Mouse (Mus musculus) cerebellum, adult 11 months (tissue): ENCODE measurements around the gene Sfi1.
"Not testable (repeated sequence)": the region's sequence is repeated elsewhere in the genome, so short reads cannot be mapped to it uniquely, and the experiment has no call there.

Experiments used
- DNase-seq: peaks from one replicate; pipeline ENCODE4 v3.0.0; 2022

Gene Sfi1

DNA sequence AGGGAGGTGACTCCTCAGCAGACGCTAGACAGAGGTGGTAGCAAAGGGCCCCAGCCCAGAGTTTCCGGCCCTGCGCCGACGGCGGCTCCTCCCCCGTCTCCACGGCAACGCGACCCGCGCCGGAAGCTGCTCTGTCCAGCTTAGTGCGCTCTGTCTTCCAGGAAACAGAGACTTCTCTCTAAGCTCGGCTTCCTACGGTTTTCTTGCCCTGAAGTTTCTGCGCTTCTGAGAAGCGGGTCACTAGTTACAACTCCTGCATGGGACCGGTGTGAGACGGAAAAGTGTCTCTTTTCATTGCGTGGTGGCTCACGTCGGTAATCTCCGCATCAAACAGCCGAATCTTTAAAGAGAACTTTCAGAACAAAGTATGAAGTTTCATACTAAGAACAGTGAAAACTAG, at the start of gene Sfi1:
Sfi1 (minus strand) TSS at position 101 of the 400 bp plus-strand sequence.
- no peak for DNase-seq

DNA sequence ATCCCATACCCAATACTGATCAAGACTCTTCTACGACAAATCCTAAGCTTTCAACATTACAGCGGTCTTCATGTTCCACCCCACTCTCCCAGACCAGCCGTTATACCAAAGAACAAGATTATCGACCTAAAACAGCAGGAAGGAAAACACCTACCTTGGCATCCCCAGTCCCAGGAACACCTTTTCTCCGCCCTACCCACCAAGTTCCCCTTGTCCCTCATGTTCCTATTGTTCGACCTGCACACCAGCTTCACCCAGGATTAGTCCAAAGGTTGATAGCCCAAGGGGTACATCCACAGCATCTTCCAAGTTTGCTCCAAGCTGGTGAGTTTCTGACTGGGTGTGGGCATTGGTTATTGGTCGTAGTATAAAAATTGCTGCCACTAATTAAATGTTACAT, 49.1 kb upstream of the Sfi1 start:
- DNase-seq = no peak

- no peak for DNase-seq
Observed at GRCm38 (mm10) chr11:3235277-3235676, 42.0 kb upstream of the Sfi1 start.

GRCm38 (mm10) chr11:3233704-3234103, 40.4 kb upstream of the Sfi1 start:
- DNase-seq = no peak

GRCm38 (mm10) chr11:3232248-3232647, 39.0 kb upstream of the Sfi1 start:
- DNase-seq = no peak

DNA sequence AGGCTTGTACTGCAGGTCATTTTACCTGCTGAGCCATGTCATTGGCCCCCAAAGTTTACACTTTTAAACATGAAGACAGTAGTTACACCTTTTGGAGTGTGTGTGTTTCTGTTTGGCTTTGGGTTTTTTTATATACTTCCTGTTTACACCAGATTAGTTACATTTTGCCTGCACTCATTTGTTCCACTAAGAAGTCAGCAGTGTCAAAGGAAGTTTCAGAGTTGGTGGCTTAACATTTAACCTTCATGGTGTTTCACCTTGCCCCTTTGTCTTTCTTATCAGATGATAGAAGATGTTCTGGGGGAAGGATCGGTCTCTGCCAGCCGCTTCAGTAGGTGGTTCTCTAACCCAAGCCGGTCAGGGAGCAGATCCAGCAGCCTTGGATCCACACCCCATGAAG, 33.9 kb upstream of the Sfi1 start:
- DNase-seq = no peak

GRCm38 (mm10) chr11:3223105-3223504, 29.8 kb upstream of the Sfi1 start:
- DNase-seq = no peak

GRCm38 (mm10) chr11:3212526-3212925, 19.3 kb upstream of the Sfi1 start:
- DNase-seq = no peak

DNA sequence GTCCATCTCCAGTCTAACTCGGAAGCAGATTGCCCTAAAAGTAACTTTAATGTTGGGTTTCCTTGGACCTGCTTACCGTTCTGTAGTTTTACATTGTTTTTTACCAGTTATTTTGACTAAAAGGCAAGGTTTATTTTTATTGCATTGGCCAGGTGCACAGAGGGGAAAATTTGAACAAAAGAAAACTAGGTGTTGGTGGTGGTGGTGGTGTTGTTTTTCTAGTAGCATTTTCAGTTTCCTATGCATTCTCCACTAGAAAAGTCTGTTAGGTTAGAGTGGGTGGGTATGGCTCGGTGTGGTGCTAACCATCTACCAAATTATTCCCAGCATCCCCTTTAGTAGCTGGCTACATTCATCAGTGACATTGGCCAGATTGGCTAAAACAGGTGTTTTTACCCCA, 13.5 kb upstream of the Sfi1 start:
- DNase-seq = no peak

DNA sequence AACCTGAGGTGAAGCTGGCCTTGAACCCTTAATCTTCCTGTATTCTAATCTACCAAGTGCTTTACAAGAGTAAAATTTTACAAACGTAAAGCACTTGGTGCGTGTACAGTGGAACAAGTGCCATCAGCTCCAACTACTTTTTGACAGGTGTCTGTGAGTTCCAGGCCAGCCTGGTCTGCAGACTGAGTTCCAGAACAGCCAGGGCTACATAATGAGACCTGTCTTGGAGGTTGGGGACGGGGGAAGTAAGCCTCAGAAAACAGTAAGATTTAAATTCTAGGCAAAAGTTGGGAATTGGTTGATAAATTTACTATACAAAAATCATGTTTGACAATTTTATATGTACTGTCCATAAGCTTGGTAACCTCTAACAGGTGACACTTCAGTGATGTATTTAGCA, 11.9 kb upstream of the Sfi1 start:
- no peak for DNase-seq

GRCm38 (mm10) chr11:3203771-3204170, 10.5 kb upstream of the Sfi1 start:
- no peak for DNase-seq

DNA sequence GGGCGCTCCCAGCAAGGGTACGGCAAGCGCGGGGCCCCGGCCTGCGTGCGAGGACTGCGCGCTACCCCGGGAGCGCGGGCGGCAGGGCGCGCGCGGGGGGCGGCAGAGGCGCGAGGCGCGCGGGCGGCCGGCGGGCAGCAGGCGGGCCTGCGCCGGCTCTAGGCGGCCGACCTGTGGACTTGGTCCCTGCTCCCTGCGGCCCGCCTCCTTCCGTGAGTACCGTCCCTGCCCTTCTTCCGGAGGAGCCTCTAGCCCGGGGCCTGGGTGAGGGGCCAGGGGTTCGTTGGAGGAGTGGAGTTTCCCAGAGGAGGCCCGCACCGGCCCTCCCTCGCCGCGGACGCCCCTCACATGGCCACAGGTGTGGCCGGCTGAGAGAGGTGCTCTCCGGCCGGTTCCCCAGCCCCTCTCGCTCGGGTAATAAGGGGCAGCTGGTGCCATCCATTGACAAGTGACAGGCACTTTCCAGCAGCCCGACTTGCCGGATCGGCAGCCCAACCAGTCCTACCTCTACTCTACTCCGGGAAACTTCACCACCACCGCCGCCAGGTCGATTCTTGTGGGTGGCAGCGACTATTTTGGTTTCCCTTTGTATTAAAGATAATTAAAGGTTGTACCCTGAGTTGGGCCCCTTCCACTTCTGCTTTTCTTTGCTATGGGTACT, 9.6 kb upstream of the Sfi1 start:
- peak; percentile 61 for DNase-seq

- peak; percentile 91 for DNase-seq
Observed at GRCm38 (mm10) chr11:3202231-3202701, 9.0 kb upstream of the Sfi1 start, which contains the start of gene Eif4enif1. Eif4enif1 (plus strand) TSS chr11:3202392.

DNA sequence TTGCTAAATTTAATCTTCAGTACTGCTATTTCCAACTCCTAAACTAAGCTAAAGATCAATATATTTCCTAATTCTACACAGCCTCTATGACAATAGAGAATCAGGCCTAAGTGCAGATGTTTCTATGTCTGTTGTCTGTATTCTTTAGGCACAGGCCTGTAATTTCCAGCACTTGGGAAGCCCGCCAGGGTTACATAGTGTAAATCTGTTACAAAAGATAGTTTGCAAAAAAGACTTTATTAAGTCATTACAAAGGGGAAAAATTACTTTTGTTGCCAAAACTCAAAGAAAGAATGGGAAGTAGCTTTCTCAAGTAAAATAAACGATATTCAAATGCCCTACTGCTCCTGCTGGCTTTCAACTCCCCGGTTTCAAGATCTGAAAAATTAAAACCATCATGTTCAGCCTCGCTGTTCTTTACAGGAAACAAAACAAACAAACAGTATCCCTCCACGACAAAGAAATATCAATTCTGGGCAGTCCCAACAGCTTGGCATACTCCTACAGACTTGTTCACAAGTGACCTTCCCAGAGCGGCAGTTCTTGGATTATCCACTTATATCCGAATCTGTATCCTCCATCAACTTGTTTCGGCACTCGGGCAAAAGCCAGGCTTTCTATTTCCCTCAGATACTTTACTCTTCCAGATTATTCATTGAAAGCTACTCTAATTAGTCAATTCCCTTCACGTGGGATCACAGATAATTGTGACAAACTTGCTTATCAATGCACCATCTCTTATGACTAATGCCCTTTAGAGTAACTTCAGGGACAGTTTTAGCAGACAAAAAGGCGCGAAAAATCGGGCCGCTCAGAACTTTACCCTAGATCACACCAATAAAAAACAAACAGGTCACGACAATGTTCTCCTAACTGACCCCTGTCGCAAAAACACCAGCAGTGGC, 8.3 kb upstream of the Sfi1 start:
- DNase-seq = peak; percentile 39

GRCm38 (mm10) chr11:3200636-3201035, 7.4 kb upstream of the Sfi1 start:
- peak; percentile 15 for DNase-seq

DNA sequence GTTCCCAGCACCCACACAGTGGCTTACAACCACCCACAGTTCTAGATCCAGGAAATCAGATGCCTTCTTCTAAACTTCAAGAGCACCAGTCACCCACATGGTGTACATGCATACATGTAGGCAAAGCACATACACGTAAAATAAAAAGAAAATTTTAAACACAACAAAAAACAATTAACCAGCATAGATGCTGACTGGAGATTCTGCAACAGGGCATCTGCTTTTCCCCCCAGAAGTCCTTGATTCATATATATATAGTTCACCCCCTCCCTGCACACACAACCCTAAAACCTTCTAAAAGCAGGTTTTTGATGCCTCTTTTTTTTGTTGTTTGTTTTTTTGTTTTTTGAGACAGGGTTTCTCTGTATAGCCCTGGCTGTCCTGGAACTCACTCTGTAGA, 10.6 kb downstream of the Sfi1 start:
- DNase-seq = not testable (repeated sequence)

DNA sequence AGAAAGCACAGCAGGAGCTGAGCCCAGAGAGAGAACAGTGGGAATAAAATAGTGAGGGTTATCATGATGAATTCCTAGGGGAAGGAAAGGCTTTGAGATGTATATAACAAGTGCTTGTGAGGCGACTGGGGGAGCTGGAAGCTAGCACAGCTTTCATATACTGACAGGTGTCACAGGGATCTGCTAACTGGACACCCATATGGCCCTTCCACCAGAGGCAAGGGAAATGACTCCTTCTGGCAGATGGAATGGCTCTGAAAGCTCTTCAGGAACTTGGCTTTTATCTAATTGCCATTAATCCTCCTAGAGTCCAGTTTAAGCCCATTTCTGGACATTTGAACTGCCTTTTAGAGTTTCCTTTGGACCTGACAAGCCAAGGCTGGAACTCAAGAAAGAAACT, 11.3 kb downstream of the Sfi1 start:
- DNase-seq = not testable (repeated sequence)

- not testable (repeated sequence) for DNase-seq
Observed at GRCm38 (mm10) chr11:3181250-3181649, 12.0 kb downstream of the Sfi1 start.

GRCm38 (mm10) chr11:3180510-3181160, 12.6 kb downstream of the Sfi1 start:
- not testable (repeated sequence) for DNase-seq

GRCm38 (mm10) chr11:3179726-3180092, 13.6 kb downstream of the Sfi1 start:
- DNase-seq = not testable (repeated sequence)

DNA sequence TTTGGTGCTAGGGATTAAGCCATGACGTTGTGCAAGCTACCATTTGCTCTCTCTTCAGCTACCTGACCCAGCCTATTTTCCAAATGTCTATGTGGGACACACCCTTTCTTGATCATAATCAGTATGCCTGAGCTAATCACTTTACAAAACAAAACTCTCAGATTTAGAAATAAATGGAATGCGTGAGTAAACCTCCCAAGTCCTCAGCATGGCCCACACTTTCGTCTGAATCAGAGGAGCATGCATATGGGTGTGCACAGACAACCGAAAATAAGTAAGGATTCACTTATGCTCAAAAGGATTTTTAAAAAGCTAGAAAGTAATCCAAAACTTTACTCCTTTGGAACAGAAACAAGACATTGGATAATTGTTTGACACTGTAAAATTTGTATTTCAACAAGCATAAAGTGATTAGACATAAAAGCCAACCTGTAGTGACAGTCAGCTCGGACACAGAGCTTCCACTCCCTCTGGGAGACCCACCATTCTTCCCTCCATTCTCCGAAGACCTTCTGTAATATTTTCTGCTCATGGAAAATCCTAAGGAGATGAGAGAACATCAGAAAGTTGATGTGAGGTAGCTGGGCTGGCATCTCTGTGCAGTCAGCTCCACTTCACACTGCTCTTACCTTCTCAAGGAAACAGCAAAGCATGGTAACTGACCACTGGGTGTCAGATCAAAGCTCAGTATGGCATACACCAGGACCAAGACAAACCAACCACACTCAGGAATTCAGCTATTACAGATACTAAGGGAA, 14.1 kb downstream of the Sfi1 start:
- DNase-seq = not testable (repeated sequence)

- DNase-seq = not testable (repeated sequence)
Observed at GRCm38 (mm10) chr11:3173425-3174318, 19.6 kb downstream of the Sfi1 start.
